In the genomic region with DNA sequence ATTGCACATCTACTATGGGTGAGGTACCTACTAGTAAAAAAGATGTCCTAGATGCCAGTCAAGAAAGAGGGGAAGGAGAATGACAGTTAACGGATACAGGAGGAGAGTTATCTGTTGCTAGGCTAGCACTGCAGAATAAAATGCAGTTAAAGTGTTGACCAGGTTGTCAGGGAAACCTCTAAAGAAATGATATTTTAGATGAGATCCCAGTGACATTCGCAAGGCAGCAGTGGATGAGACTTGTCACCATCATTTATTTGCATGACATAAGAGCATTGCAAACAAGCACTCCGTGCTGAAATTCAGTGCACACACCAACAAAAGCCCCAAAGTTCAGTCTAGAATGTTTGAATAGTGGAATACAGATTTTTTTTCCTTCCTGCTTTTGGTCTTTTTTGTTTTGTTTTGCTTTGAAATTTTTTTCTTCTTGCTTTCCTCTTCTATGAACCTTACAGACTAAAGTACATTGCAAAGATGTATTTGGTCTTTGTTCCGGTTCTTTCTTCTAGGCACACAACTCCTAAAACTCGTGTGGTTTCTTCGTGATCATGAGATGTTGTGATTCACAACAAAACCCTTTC, we compare ENCODE assay signal across 37 mouse cellular contexts. TPM values are rescaled to one million over a fixed set of nuclear protein-coding genes. Genes with fewer than 3 reads are reported as not detected.
"Had no signal": no experiment of that assay in that cellular context is flagged by ENCODE, and none has a peak within 500 bp of the region (broad histone marks: within the 10 kb centered on the region; RNA-seq: fewer than 3 reads in every experiment).

No protein-coding gene starts in this region.

- H3K36me3 ChIP-seq: heart, embryonic 10.5 days; heart, embryonic 12.5 days; heart, embryonic 13.5 days; heart, embryonic 15.5 days; hindbrain, embryonic 10.5 days; hindbrain, embryonic 12.5 days; hindbrain, embryonic 13.5 days; hindbrain, embryonic 15.5 days; intestine, embryonic 15.5 days; kidney, embryonic 15.5 days had no signal

- DNase-seq: heart, adult 2 months; heart, postnatal 10 days; heart, postnatal 14 days; heart, postnatal 36 days; heart, postnatal 4 days; kidney, adult 11 months; kidney, adult 18-20 months; kidney, adult 2 months; kidney, adult 8-10 months; kidney, adult 9 months; kidney, postnatal 10 days; kidney, postnatal 14 days; kidney, postnatal 25 days; kidney, postnatal 36 days; kidney, postnatal 4 days; layer of hippocampus, adult 9-11 months; layer of hippocampus, postnatal 36 days had no signal

- H3K27me3 ChIP-seq: heart, embryonic 12.5 days; heart, embryonic 13.5 days; heart, embryonic 15.5 days; hindbrain, embryonic 12.5 days; hindbrain, embryonic 13.5 days; hindbrain, embryonic 15.5 days; intestine, embryonic 15.5 days; kidney, embryonic 15.5 days had no signal

- H3K4me3 ChIP-seq: heart, adult 2 months; heart, embryonic 10.5 days; heart, embryonic 12.5 days; heart, embryonic 13.5 days; heart, embryonic 15.5 days; hindbrain, embryonic 10.5 days; hindbrain, embryonic 12.5 days; hindbrain, embryonic 13.5 days; hindbrain, embryonic 15.5 days; intestine, embryonic 15.5 days; kidney, embryonic 15.5 days; layer of hippocampus, adult 2 months had no signal

- H3K27ac ChIP-seq: heart, adult 2 months; heart, embryonic 10.5 days; heart, embryonic 13.5 days; heart, embryonic 15.5 days; hindbrain, embryonic 12.5 days; hindbrain, embryonic 13.5 days; hindbrain, embryonic 14.5 days; hindbrain, embryonic 15.5 days; hindbrain, postnatal 0 days; intestine, embryonic 15.5 days; kidney, embryonic 15.5 days; kidney, postnatal 0 days; layer of hippocampus, adult 2 months had no signal

- H3K9ac ChIP-seq: heart, embryonic 12.5 days; heart, embryonic 13.5 days; heart, embryonic 15.5 days; hindbrain, embryonic 12.5 days; hindbrain, embryonic 13.5 days; hindbrain, embryonic 14.5 days; hindbrain, embryonic 15.5 days; intestine, embryonic 15.5 days; kidney, embryonic 15.5 days had no signal

- ATAC-seq: hindbrain, embryonic 16.5 days; hindbrain, postnatal 0 days; intestine, embryonic 15.5 days; intestine, embryonic 16.5 days; intestine, postnatal 0 days had no signal

- H3K9me3 ChIP-seq: heart, embryonic 10.5 days; heart, embryonic 12.5 days; heart, embryonic 13.5 days; heart, embryonic 15.5 days; hindbrain, embryonic 10.5 days; hindbrain, embryonic 12.5 days; hindbrain, embryonic 13.5 days; hindbrain, embryonic 15.5 days; intestine, embryonic 15.5 days; kidney, embryonic 15.5 days had no signal

- H3K4me2 ChIP-seq: heart, embryonic 11.5 days; heart, embryonic 12.5 days; heart, embryonic 13.5 days; heart, embryonic 15.5 days; hindbrain, embryonic 12.5 days; hindbrain, embryonic 13.5 days; hindbrain, embryonic 14.5 days; hindbrain, embryonic 15.5 days; intestine, embryonic 15.5 days; kidney, embryonic 15.5 days had no signal

- H3K4me1 ChIP-seq: heart, embryonic 12.5 days; hindbrain, embryonic 13.5 days; hindbrain, embryonic 15.5 days; intestine, embryonic 15.5 days had no signal

RNA-seq across cellular contexts. Expression of a gene that starts 32.4 kb away (rescaled TPM):
- polyA plus RNA-seq: heart, embryonic 14.5 days; hindbrain, embryonic 12.5 days; hindbrain, embryonic 15.5 days had no signal

RNA-seq across cellular contexts. Expression of a gene that starts 37.5 kb away (rescaled TPM):
- polyA plus RNA-seq: heart, adult 2 months; hindbrain, embryonic 11.5 days; hindbrain, embryonic 13.5 days; hindbrain, embryonic 14.5 days had no signal
